Mouse (Mus musculus) hindbrain, embryonic 13.5 days (tissue): Measurements from ENCODE around the gene G3bp2. TPM values are rescaled to one million over a fixed set of nuclear protein-coding genes. Genes with fewer than 3 reads are reported as not detected.

Experiments
- ATAC-seq: fragments of 200-750 bp; cut with Nextera tagmentation; 2 replicates; pipeline ENCODE4 v1.8.0; 2017; ENCODE audit warnings: moderate TSS enrichment; ENCODE audit not compliant: low FRiP score
- H3K27ac ChIP-seq: fragments of 300-500 bp; sonication (generic); 2 replicates; pipeline ENCODE4 v1.5.1; 2015; ENCODE audit warnings: inconsistent platforms, mild to moderate bottlenecking, moderate library complexity
- H3K27me3 ChIP-seq: fragments of 300-500 bp; sonication (generic); 2 replicates; pipeline ENCODE4 v1.6.1; 2015; ENCODE audit warnings: mild to moderate bottlenecking, inconsistent platforms
- H3K36me3 ChIP-seq: fragments of 300-500 bp; sonication (generic); 2 replicates; pipeline ENCODE4 v1.6.1; 2015; ENCODE audit warnings: mild to moderate bottlenecking, inconsistent platforms
- H3K4me1 ChIP-seq: fragments of 300-500 bp; sonication (generic); replicated peaks from 2 replicates; pipeline ENCODE4 v1.6.1; 2015; ENCODE audit warnings: inconsistent platforms
- H3K4me2 ChIP-seq: fragments of 300-500 bp; sonication (generic); 2 replicates; pipeline ENCODE4 v1.6.1; 2015; ENCODE audit warnings: inconsistent platforms, mild to moderate bottlenecking, moderate library complexity
- H3K4me3 ChIP-seq: fragments of 300-500 bp; sonication (generic); 2 replicates; pipeline ENCODE4 v1.5.1; 2015; ENCODE audit warnings: mild to moderate bottlenecking, inconsistent platforms
- H3K9ac ChIP-seq: fragments of 300-500 bp; sonication (generic); 2 replicates; pipeline ENCODE4 v1.6.1; 2015; ENCODE audit warnings: mild to moderate bottlenecking, inconsistent platforms
- H3K9me3 ChIP-seq: fragments of 300-500 bp; sonication (generic); 2 replicates; pipeline ENCODE4 v1.6.1; 2016; ENCODE audit warnings: inconsistent platforms
- WGBS: fragments of 180-500 bp; shearing (Covaris S2); methylation state at CpG from one replicate; pipeline ENCODE4 v1.1.7; 2015; 5-methylcytosine and 5-hydroxymethylcytosine counted together
- polyA plus RNA-seq: library from polyadenylated mRNA; unstranded; fragments of >200 nt; fragmentation: Nextera tagmentation; extraction: Ambion mirVana; gene quantifications from 2 replicates; pipeline ENCODE4 v1.2.1, GENCODE M21; 2015

G3bp2 gene
- polyA plus RNA-seq, 1 experiment from 2014 or later, result 425 TPM

DNA sequence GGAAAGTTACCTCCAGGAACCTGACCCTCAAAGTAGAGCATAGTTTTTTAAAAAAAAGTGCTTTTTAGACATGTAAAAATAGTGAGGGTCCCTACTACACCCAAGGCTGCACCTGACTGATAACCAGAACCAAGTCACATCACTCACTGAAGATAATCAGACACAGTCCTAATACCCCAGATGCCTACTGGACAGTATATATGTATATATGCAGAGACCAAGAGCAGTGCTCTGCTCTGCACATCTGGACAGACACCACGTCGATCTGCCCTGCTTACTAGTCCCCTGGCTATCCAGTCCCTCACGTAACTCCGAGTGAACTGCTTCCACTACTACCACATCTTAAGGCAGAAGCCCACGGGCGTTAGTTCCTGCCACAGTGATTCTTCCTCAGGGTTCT, 30.7 kb upstream of the G3bp2 start:
- Histone ChIP-seq H3K4me3 (no peak overlapping the region), H3K4me1 (peaks cover 9% of the 10 kb centered on the region), H3K4me2 (no peak overlapping the region), H3K27me3 (peaks cover 6% of the 10 kb centered on the region; the same call in 1 of the 2 replicates), H3K27ac (no peak overlapping the region), H3K36me3 (no peaks in the 10 kb centered on the region), H3K9me3 (no peaks in the 10 kb centered on the region), H3K9ac (no peak overlapping the region)
- ATAC-seq, result no peak
- 92% methylated on average over 6 of the region's 6 CpGs for whole genome bisulfite sequencing

DNA sequence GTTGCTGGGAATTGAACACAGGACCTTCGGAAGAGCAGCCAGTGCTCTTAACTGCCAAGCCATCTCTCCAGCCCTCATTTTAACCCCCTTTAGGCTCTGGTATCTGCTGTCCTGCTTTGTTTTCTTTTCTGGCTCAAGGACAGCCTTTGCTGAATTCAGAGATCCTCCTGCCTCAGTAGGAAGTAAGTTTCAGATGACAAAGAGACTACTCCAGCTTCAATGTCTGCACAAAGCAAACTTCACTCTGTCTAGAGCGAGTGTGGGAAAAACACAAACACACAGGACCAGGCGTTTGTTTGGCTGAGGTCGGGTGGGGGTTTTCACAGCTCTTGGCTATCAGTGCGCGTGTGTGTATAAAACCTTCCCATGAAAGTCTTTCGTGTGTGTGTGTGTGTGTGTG, 30.0 kb upstream of the G3bp2 start:
- Histone ChIP-seq H3K9ac (no peak overlapping the region), H3K4me1 (peaks cover 9% of the 10 kb centered on the region), H3K4me2 (no peak overlapping the region), H3K27ac (no peak overlapping the region), H3K4me3 (no peak overlapping the region), H3K27me3 (peaks cover 6% of the 10 kb centered on the region; the same call in 1 of the 2 replicates), H3K36me3 (no peaks in the 10 kb centered on the region), H3K9me3 (no peaks in the 10 kb centered on the region)
- no peak for ATAC-seq
- 90% methylated on average over 7 of the region's 7 CpGs for WGBS

DNA sequence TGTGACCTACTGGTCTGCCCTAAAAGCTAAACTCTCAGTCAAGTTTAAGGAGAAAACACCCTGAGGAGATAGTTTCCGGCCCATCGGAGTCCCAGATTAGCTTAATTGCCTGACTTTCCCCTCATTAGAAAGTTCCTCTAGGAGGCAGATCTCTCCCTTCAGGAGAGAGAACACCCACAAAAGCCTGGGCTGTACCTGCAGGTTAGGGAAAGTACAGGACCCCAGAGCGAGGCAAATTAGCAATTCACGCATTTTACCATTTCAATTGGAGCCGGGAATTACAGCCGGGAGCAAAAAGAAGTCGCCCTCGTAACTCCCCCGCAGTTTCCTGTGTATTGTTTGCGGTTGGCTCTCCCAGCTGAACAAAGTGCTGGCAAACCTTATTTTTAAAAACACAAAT, 29.1 kb upstream of the G3bp2 start:
- Histone ChIP-seq H3K4me2 (peak overlapping the region; percentile 37), H3K27ac (no peak overlapping the region), H3K4me1 (peaks cover 9% of the 10 kb centered on the region), H3K27me3 (peaks cover 6% of the 10 kb centered on the region; the same call in 1 of the 2 replicates), H3K4me3 (peak overlapping the region; percentile 14), H3K9ac (peak overlapping the region; percentile 43; the same call in 1 of the 2 replicates), H3K9me3 (no peaks in the 10 kb centered on the region), H3K36me3 (no peaks in the 10 kb centered on the region)
- ATAC-seq, result no peak
- 2% methylated on average over 10 of the region's 10 CpGs for WGBS

DNA sequence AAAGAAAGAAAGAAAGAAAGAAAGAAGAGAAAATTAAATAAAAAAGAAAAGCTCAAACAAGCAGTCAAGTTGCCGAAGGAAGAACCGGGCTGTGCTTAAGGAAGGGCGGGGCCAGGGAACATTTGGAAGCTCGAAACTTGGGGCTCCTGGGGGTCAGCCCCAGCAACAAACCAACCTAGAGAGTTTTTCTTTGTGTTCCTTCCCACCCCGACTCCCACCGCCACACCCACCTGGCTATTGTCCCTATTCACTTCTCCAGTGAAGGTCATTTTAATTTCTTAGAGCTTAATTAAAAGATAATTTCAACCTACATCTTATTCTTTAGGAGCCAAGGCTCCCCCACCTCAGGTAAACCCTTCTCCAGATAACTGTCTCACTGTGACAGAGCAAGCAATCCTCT, 28.7 kb upstream of the G3bp2 start:
- peaks cover 9% of the 10 kb centered on the region for H3K4me1 ChIP-seq
- WGBS, result 12% methylated on average over 6 of the region's 6 CpGs
- H3K9me3 ChIP-seq, result no peaks in the 10 kb centered on the region
- H3K27ac ChIP-seq, result no peak overlapping the region
- H3K4me2 ChIP-seq, result peak overlapping the region; percentile 37
- no peaks in the 10 kb centered on the region for H3K36me3 ChIP-seq
- H3K4me3 ChIP-seq, result no peak overlapping the region
- ATAC-seq, result no peak
- H3K9ac ChIP-seq, result no peak overlapping the region
- peaks cover 6% of the 10 kb centered on the region; the same call in 1 of the 2 replicates for H3K27me3 ChIP-seq

DNA sequence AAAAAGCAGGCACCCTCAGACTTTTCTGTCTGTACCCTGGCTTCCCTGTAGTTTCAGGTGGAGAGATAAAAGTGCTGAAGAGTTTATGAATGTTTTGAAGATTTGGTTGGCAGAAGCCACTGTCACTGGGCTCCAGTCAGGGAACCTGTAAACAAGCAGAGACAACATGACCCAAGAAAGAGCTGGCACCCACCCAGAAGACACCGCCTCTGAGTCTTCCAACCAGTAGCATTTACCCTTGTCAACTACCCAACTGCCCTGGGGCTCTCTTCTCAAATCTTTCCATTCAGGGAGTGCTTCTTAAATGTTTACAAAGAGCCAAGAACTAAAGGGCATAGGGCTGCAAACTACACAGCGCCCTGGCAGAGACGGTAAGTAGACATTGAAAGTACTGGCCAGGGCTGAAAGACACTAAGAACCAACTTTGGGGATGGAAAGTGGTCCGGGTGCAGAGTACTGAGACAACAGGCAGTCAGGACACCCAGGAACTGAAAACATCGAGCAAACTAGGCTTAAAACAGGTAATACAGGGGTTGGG, 27.4 kb upstream of the G3bp2 start:
- H3K27ac ChIP-seq, result no peak overlapping the region
- no peaks in the 10 kb centered on the region for H3K9me3 ChIP-seq
- no peak for ATAC-seq
- H3K4me2 ChIP-seq, result no peak overlapping the region
- H3K4me1 ChIP-seq, result peaks cover 16% of the 10 kb centered on the region
- H3K4me3 ChIP-seq, result no peak overlapping the region
- WGBS, result 95% methylated on average over 5 of the region's 5 CpGs
- no peak overlapping the region for H3K9ac ChIP-seq
- no peaks in the 10 kb centered on the region for H3K36me3 ChIP-seq
- peaks cover 6% of the 10 kb centered on the region; the same call in 1 of the 2 replicates for H3K27me3 ChIP-seq

DNA sequence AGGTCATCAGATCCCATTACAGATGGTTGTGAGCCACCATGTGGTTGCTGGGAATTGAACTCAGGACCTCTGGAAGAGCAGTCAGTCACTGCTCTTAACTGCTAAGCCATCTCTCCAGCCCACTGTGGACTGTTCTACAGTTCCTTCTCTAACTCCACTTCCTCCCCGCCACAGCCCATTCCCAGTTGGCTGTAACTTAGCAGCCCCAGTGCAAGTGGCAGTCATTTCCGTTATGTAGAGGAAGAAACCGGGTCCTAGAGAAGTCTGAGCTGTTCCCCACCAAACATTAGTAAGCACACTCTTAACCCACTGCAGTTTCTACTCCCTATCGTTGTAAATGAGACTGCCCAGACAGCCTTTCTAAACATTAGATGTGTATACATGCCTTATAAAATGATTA, 23.8 kb upstream of the G3bp2 start:
- Histone ChIP-seq H3K27ac (no peak overlapping the region), H3K4me2 (no peak overlapping the region), H3K27me3 (no peaks in the 10 kb centered on the region), H3K9me3 (no peaks in the 10 kb centered on the region), H3K9ac (no peak overlapping the region), H3K36me3 (no peaks in the 10 kb centered on the region), H3K4me1 (peaks cover 18% of the 10 kb centered on the region), H3K4me3 (no peak overlapping the region)
- no peak for ATAC-seq
- WGBS, result 92% methylated on average over 4 of the region's 4 CpGs

DNA sequence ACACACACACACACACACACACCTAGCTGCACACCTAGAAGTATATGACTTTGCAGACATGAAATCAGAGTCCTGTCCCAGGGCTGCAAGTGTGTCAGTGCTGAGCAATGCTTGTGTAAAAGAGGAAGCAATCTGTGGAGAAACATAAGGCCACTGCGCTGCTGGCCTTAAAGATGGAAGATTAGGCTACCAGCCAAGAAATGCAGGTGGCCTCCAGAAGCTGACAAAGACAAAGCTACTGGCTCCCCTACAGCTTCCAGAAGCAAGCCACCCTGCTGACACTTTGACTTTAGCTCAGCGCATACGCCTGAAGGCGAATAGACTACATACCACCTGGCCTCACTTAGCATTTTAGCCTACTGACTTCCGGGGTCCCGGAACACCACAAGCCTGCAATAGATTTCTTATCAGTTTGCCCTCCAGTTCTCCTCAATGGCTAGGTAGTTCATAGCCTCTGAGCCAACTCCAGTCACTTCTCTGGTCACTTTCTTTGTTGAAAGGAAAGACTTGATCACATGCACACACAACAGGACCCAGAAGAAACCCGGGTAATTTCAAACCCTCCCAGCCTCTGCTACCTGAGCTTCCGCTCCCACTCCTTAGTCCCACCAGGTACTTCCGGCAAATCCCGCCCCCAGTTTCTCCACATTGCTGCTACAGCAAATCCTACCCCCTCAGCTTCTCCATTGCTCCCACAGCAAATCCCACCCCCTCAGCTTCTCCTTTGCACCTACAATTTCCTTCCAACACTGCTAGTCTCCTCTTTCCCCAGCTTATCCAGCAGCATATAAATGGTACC, 23.0 kb upstream of the G3bp2 start:
- Histone ChIP-seq H3K4me2 (no peak overlapping the region), H3K27ac (peak overlapping the region; percentile 30; the same call in 1 of the 2 replicates), H3K36me3 (no peaks in the 10 kb centered on the region), H3K4me1 (peaks cover 16% of the 10 kb centered on the region; the same call in 1 of the 2 replicates), H3K27me3 (no peaks in the 10 kb centered on the region), H3K4me3 (no peak overlapping the region), H3K9me3 (no peaks in the 10 kb centered on the region), H3K9ac (no peak overlapping the region)
- 45% methylated on average over 10 of the region's 10 CpGs for WGBS
- peak; percentile 49; the same call in 1 of the 2 replicates for ATAC-seq

DNA sequence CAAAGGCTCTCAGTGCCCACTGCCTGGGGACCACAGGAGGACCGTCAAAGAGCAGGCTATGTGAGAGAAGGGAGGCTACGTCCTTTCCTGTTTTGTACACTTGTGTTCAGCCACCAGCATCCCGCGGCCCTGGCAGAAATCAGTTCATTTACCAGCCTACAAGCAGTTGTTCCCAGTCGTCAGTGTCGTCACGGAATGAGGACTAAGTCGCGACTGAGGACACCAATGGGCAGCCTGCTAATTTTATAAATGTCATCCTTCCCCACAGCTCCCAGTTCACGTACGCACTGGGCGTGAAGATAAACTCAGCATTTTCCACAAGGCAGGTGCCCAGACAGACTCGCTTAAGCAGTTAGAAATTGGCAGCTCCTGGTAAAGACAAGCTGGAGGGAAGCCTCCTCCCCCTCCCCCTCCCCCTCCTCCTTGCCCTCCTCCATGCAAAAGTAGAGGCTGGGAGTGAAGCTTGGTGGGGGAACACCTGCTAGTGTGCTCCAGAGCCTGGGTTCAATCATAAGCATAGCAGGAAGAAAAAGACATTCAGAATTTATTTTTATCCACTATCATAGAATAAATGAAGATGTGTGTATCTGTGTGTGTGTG, 20.4 kb upstream of the G3bp2 start:
- Histone ChIP-seq H3K9ac (no peak overlapping the region), H3K9me3 (no peaks in the 10 kb centered on the region), H3K27ac (no peak overlapping the region), H3K36me3 (no peaks in the 10 kb centered on the region), H3K27me3 (no peaks in the 10 kb centered on the region), H3K4me1 (peaks cover 16% of the 10 kb centered on the region; the same call in 1 of the 2 replicates), H3K4me3 (no peak overlapping the region), H3K4me2 (no peak overlapping the region)
- WGBS, result 73% methylated on average over 13 of the region's 13 CpGs
- ATAC-seq, result peak; percentile 59; the same call in 1 of the 2 replicates

DNA sequence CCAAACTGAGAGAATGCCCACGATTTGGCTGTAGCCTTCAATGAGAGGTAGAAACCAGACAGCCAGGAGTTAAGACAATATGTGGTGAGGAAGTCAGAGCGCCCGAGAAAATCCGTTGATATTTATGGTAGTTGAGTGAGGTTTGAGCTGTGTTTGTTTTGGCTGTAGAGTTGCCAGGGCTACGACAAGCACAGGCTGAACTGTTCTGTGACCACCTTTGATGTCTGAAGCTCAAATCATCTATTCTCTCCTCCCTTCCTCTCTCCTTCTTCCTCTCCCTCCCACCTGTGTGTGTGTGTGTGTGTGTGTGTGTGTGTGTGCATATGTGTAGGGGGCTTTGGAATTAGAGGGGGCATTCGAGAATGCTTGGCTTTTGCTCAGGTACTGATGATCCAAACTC, 19.5 kb upstream of the G3bp2 start:
- Histone ChIP-seq H3K9ac (no peak overlapping the region), H3K4me1 (peaks cover 16% of the 10 kb centered on the region; the same call in 1 of the 2 replicates), H3K36me3 (no peaks in the 10 kb centered on the region), H3K27me3 (no peaks in the 10 kb centered on the region), H3K4me2 (no peak overlapping the region), H3K9me3 (no peaks in the 10 kb centered on the region), H3K27ac (no peak overlapping the region), H3K4me3 (no peak overlapping the region)
- ATAC-seq, result no peak
- 75% methylated on average over 6 of the region's 6 CpGs for WGBS

DNA sequence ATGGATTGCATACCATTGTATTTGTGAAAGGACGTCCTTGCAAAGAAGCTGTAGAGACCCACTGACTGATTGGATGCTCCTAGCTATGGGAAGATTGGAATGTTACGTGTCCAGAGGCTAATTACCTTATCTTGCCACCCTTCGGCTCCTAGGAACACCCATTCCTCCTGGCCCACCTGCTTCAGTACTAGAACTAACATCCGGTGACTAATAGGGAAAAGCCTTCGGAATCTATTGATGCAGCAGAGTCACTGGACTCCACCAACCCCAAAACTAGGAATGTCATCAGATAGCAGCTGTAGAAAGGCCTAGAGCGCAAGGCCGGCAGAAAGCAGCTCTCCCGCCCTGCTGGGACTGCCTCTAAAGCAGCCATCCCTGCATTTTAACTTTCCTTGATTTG, 18.1 kb upstream of the G3bp2 start:
- ATAC-seq, result no peak
- 90% methylated on average over 8 of the region's 8 CpGs for whole genome bisulfite sequencing
- no peak overlapping the region for H3K27ac ChIP-seq
- H3K9ac ChIP-seq, result no peak overlapping the region
- H3K27me3 ChIP-seq, result no peaks in the 10 kb centered on the region
- peaks cover 14% of the 10 kb centered on the region; the same call in 1 of the 2 replicates for H3K4me1 ChIP-seq
- H3K4me2 ChIP-seq, result no peak overlapping the region
- no peak overlapping the region for H3K4me3 ChIP-seq
- H3K36me3 ChIP-seq, result no peaks in the 10 kb centered on the region
- no peaks in the 10 kb centered on the region for H3K9me3 ChIP-seq

DNA sequence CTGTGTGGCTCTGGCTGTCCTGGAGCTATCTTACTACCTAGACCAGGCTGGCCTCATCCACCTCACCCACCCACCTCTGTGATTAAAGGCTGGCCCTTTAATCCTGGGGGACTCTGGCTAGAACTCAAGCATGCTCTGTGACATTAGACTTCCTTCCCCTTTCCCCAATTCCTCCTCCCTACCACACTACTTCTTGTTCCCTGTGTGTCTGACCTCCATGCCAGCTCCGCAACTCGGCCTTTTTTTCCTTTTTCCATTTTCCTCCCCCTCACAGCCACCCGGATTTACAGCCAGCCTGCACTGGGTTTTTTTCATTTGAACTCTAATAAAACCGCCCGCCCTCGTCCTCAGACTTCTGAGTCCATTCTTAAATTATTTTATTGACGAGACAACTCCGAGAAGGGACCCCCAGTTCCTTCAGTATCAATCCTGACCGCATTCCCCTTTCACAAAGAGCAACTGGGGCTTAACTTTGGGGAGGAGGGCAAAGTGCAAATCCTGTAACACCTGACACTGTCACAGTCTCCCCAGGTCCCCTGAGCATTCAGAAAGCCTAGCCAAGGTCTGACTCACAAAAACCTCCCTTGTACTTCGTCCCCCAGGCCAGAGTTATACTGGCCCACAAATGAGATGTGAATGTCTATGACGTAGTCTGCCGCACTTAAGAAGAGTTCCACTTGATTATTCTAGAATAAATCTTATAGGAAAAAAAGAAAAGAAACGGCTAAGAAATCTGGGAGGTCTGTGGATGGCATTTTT, 15.0 kb upstream of the G3bp2 start:
- peaks cover 6% of the 10 kb centered on the region for H3K4me1 ChIP-seq
- no peaks in the 10 kb centered on the region for H3K27me3 ChIP-seq
- no peak overlapping the region for H3K4me2 ChIP-seq
- no peaks in the 10 kb centered on the region for H3K9me3 ChIP-seq
- no peak overlapping the region for H3K4me3 ChIP-seq
- ATAC-seq, result no peak
- no peak overlapping the region for H3K9ac ChIP-seq
- WGBS, result 68% methylated on average over 13 of the region's 13 CpGs
- no peak overlapping the region for H3K27ac ChIP-seq
- 0 out of 2 replicates have a peak, but pooled peaks cover 4% of the 10 kb centered on the region for H3K36me3 ChIP-seq

DNA sequence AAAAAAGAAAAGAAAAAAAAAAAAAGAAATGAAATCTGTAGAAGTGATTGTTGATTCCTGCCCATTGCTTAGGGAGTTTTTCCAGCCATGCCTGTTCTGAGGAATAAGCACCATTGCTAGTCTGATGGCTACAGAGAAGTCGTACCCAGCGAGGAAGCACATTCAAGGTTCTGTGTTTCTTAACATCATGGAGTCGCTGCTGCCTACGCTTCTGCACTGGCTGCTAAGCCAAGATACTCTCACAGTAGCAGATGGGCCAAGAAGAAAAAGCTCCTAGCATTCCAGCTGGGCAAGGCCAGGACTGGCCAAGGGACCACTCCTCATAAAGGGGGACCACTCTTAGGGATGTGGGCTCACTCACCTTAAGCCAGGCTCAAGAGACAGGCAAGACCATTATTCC, 14.3 kb upstream of the G3bp2 start:
- no peak overlapping the region for H3K4me2 ChIP-seq
- ATAC-seq, result no peak
- H3K27me3 ChIP-seq, result no peaks in the 10 kb centered on the region
- H3K4me1 ChIP-seq, result peaks cover 8% of the 10 kb centered on the region
- no peak overlapping the region for H3K9ac ChIP-seq
- no peak overlapping the region for H3K4me3 ChIP-seq
- 89% methylated on average over 4 of the region's 4 CpGs for WGBS
- no peaks in the 10 kb centered on the region for H3K9me3 ChIP-seq
- 0 out of 2 replicates have a peak, but pooled peaks cover 4% of the 10 kb centered on the region for H3K36me3 ChIP-seq
- H3K27ac ChIP-seq, result no peak overlapping the region
